Mouse (Mus musculus): ENCODE results near the gene Thg1l. TPM values are rescaled to one million over a fixed set of nuclear protein-coding genes. Genes with fewer than 3 reads are reported as not detected.

Thg1l gene
- 4.0 and 5.5 TPM in 2 replicates for polyA plus RNA-seq (2012)

GRCm38 (mm10) chr11:45955127-45955627 is at the start of gene Thg1l:
Thg1l (minus strand) TSS chr11:45955494.

GRCm38 (mm10) chr11:45979946-45980892 is 24.9 kb upstream of the Thg1l start, which contains the start of gene Sox30:
Sox30 (plus strand) TSS chr11:45980310.

GRCm38 (mm10) chr11:45944643-45945156 is 10.6 kb downstream of the Thg1l start, which contains the start of gene Lsm11:
Lsm11 (minus strand) TSS chr11:45944935.

Other genes with a start within 250 kb of the Thg1l start
- gene Clint1, start 103.4 kb downstream of the Thg1l start, polyA plus RNA-seq (2012): 43.5 and 52.6 TPM in 2 replicates
- gene Lsm11, start 10.6 kb downstream of the Thg1l start, polyA plus RNA-seq (2012): 24.1 and 26.9 TPM in 2 replicates
- 0.02 TPM in 1 of 2 replicates, not detected in the other for gene Sox30, start 24.8 kb upstream of the Thg1l start, polyA plus RNA-seq (2012)
- gene Gm12166, start 96.8 kb upstream of the Thg1l start, polyA plus RNA-seq (2012): 0.35 and 0.74 TPM in 2 replicates
- 2.5 and 7.4 TPM in 2 replicates for gene Adam19, start 100.5 kb upstream of the Thg1l start, polyA plus RNA-seq (2012)
- gene Nipal4, start 211.0 kb upstream of the Thg1l start, polyA plus RNA-seq (2012): not detected in 2 replicates